Mouse (Mus musculus) retina, embryonic 14.5 days (tissue): ENCODE data around the gene Zfhx2.
"Not testable (repeated sequence)": the region's sequence is repeated elsewhere in the genome, so short reads cannot be mapped to it uniquely, and the experiment has no call there.

Source experiments
- DNase-seq: peaks from one replicate; pipeline ENCODE4 v3.0.0-alpha.2; 2015; ENCODE audit warnings: low spot score

Gene Zfhx2

DNA sequence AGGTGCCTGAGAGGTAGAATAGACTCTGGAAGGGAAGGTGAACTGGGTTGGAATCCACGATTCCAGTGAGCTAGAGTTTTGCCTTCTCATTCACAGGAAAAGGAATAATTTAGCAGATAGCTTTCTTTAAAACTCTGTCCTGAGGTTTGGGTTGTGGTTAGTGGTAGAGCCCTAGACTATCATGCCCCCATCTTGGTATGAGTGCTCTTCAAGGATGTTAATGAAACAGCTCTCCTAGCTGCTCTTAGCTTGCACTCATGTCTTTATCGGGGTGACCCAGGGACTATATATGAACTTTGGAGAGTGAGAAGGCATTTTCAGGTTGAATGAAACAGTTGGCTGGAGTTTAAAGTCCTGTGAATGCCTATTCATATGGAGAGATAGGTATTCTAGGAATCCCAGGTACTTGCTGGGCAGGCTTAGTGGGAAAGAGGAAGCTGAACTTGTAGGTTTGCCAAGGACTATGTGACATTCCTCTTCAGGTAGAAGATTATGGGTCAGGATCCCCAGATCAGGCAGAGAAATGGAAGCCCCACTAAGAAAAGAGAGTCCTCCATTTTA is 44.1 kb downstream of the Zfhx2 start:
- no peak for DNase-seq

DNA sequence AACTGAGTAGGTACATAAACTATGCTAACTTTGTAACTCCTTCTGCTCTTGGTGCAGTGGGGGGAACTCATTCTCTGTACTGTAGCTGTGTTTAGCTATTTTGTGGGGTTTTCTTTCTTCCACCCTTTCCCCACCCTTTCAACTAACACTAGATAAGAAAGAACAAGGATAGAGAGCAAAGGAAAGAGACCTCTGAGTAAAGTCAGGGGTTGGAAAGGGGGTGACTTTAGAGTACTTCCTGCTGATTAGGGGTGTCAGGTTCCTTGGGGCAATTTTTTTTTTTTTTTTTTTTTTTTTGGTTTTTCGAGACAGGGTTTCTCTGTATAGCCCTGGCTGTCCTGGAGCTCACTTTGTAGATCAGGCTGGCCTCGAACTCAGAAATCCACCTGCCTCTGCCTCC is 48.4 kb downstream of the Zfhx2 start:
- not testable (repeated sequence) for DNase-seq

DNA sequence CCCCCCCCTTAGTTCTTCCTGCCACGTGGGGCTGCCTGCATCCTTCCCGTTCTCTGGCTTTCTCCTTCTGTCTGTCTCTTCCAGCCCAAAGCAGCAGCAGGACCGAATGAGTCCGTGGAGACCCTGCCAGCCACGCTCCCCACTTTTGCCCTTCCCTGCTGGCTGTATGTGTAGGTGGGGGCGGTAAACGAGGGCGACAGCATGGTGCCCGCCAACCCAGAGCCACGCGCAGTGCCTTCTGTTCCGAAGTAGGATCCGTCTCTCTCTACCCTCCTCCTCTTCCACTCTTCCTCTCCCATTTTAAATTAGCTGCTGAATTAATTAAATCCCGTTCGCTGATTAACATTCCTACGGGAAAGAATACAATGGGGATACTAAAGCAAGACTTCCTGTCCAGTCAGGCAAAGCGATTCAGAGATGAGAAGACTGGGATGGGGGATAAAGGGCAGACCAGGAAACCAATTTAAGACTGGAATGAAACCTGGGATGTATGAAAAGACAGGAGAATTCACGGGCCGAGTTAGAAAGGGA is 59.4 kb downstream of the Zfhx2 start:
- peak; percentile 23 for DNase-seq

DNA sequence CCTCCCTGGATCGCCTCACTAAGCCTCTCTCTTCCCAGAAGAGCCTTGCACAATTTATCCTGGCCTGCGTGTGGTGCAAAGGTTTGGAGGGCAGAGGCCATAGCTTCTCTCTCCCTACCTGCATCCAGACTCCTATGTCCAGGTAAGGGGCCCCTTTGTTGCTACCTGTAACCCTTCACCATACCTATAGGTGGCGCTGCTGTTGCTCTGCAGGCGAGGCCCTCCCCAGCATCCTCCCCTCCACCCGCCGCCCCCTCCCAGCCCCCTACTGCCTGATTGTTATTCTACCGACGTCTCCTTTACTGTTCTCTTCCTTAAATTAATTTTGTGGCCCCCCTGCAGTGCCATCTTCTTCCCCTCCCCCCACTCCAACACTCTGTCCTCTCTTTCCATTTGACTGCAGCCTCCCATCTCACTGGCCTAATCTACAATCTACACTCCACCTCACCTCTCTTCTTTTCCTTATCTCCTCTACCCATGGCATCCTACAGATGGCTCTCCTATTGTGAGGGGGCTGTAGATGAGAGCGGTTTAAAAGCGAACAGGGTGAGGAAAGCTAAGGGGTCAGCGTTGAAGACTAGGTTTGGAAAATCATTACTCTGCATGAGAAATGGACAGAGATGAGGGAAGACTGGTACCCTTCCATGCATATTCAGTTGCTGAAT is 63.0 kb downstream of the Zfhx2 start:
- peak; percentile 60 for DNase-seq

DNA sequence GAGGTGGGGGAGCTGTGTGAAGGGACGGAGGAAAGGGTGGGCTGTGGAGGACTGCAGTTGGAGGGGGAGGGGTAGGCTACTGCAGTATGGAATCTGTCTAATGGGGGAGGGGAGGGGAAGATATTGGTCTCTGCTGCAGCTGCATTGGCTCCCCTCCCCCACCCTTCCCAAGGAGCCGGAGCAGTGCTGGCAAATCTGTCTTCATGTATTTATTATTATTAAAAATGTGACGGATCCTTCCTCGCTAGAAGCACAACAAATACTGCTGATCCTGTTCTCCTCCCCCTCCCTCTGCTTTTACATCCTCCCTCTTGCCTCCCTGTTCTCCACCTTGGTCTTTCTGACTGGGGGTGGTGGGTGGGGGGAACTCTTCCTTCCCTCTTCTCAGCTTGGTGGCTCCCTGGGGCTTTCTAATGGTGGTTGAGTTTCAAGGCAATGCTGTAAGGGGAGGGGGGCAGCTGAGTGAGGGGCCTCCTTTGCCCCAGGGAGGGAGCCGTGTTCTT is 63.7 kb downstream of the Zfhx2 start:
- peak; percentile 68 for DNase-seq

DNA sequence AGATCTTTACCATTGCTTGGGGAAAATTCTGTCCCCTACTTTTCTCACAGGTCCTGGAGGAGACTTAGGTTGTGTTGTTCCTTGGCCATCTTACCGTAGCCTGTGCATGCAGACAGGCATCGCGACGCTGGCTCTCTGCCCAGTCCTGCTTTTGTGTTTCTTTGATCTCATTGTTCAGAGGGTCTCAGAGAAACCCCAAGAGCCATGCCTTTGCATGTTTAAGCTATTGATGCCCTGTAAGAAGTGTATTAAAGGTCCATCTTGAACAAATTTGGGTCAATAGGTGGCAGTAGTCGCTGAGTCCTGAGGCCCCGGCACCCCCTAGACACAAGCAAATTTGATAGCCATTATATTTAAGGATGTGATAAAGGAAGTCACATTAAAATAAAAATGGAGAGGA is 64.5 kb downstream of the Zfhx2 start:
- peak; percentile 39 for DNase-seq

DNA sequence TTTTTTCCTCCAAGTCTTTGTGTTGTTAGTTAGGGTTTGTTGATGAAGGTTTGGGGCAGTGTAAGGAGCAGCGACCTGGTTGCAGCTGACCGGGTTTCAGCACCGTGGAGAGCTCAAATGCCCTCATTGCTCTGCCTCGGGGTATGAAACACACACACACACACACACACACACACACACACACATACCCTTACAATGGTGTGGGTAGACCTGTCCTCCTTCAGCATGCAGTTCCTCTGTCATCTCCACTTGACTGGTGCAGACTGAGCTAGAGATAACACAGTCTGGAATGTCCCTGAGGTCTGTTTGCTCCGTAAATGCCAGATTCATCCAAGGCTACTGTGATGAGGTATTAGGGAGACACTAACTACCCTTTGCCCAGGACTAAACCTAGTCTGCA is 64.9 kb downstream of the Zfhx2 start:
- DNase-seq: peak; percentile 23

DNA sequence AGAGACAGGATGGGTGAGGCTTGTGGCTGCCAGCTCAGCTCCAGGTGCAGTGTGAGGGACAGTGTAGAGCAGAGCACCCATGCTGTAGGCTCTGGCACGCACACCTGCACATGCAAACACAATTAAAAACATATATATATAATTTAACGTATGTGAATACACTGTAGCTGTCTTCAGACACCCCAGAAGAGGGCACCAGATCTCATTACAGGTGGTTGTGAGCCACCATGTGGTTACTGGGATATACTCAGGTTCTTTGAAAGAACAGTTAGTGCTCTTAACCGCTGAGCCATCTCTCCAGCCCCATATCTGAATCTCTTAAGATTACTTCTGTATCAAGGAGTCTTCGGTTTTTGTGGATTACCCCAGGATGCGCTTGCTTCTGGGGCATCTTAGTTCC is 66.6 kb downstream of the Zfhx2 start:
- DNase-seq: no peak

DNA sequence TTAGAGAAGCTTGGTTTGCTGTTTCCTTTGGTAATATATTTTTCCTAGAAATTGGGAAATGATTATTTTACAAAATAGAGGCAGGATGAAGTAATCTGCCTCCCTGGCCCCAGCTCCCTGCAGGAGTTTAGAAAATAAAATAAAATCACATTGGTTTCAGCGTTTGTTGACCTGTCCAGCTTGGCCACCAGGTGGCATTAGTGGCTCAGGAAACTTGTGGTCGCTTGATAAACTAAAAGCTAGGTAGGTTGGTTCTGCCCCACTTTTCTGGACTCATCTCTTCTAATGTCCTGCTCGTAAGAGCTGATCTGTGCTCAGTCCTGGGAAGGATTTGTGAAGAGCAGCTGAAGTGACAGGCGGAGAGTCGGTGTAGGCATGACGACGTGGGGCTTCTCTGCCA is 67.9 kb downstream of the Zfhx2 start:
- DNase-seq: peak; percentile 85

DNA sequence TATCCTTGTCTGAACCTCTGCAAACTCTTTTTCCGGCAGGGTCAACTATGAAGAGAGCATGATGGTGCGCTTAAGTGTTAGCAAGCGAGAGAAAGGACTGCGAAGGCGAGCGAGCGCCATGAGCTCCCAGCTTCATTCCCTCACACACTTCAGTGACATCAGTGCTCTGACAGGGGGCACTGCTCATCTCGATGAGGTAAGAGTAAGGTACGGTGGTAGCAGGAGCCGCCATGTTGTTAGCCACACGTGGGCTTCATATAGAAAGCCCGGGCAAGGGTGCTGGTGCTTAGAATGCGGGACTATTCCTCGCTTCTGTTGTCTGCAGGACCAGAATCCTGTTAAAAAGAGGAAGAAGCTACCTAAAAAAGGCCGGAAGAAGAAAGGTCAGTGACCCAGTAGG is 69.1 kb downstream of the Zfhx2 start:
- no peak for DNase-seq

DNA sequence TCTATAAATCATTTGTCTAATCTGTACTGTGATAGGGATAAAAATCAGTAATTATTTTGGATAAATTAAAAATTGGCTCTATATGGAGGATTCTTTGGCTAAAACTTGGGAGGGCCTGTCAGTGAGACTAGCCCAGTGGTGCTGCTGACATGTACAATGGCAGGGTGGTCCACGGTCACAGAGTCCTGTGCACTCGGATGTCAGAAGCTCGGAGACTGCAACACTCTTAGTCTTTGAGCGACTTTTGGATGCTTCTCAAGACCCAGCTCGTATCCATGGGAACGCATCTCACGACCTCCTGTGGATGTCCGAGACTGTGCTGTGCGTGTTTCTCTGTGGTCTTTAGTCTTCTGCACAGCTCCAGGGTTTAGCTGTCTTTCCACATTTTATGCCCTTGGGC is 71.7 kb downstream of the Zfhx2 start:
- DNase-seq: no peak

DNA sequence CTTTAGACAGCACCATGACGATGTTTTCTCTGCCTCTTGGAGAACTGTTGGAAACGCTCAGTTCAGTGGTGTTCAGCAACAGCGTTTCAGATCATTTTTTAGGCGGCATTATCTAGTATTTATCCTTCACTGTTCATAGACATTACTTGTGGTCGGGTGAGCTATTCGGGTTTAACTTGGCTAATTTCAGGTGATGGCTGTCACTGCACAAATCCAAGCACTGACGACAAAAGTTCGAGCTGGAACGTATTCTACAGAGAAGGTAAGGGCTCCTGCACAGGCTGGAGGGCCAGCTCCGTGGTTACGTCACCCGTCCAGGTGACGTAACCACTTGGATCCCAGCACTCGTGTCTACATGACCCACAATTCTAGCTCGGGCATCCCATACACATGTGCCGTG is 75.2 kb downstream of the Zfhx2 start:
- no peak for DNase-seq

DNA sequence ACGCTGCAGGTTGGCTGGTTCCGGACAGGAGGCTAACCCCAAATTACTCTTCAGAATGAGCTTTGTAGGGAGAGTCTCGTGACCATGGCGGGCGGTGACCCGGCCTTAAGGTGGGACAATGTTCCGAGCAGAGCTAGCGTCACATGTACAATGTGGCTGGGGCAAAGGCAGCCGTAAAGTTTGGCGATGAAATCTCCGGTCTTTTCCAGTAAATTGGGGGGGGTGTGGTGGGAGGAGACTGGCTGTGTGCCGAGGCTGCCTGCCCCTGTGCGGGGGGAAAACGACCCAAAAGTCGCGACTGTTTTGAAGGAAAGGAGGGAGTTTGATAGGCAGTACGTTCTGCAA is 76.4 kb downstream of the Zfhx2 start:
- no peak for DNase-seq

DNA sequence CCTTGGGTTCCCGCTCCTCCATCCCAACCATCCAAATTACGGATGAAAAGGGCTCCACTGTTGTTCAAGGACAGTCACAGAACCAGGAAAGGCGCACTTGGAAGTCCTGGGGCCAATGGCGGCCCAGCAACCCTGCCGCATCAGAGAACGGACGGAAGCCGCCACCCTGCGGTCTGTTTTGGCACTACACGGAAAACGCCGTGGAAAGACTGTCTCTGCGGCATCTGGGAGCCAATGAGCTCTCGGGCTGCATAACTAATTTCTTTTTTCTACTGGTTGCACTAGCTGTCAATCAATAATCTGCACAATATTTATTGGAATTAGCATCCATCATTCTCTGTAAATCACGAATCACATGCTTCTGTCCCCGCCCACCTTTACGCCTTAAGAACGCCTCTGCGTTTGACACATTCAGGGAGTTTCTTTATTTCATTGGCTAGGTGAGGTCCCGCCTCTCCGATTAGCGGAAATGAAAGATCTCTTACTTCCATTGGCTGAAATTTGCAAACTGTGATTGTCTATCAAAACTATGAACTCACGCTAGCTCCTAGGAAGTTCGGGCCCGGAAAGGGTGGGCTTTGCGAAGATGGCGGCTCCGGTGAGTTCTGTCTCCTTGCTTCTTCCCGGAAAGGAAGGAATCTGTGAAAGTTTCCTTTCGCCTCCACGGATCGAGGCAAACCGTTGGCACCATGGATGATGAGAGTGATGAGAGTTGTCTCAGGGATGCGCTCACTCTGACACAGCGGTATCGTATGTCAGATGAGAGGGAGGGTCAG is 76.9 kb downstream of the Zfhx2 start, which contains the start of gene Ngdn:
Gene Ngdn (plus strand): TSS at position 464 of the 776 bp plus-strand sequence.
- peak; percentile 100 for DNase-seq

DNA sequence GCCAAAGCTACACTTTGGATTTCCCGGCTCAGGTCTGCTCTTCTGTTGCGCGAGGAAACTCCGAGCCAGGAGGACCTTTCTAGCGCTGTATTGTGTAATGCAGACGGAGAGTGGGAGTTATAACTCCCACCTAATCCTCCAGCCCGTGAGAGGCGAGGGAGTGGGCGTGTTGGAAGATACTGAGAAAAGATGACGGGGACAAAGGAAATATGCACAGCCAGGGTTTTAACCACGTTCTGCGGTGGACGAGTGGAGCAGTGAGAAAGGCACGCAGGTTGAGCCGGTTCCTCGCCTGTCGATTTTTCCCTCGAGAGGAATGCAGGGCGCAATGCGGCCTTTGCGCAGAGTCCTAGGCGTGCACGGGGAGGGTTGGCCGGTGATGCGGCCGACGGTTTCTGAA is 77.5 kb downstream of the Zfhx2 start:
- no peak for DNase-seq

DNA sequence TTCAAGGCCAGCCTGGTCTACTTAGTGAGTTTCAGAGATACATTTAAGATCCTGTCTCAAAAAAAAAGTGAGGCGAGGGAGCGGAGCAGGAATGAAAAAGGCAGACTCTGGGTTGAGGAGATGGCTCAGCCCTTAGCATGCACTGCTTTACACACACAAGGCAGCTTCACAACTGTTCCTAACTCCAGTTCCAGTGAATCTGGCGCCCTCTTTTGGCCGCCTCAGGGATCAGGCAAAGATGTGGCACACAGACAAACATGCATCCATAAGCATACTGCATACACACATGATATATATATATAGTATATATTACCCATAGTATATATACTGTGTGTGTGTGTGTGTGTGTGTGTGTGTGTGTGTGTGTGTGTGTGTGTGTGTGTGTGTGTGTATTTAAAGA is 81.0 kb downstream of the Zfhx2 start:
- DNase-seq: no peak
